Mouse (Mus musculus) common myeloid progenitor, adult 5-6 weeks (primary cell): ENCODE results near the gene Mbd6. TPM values are rescaled to one million over a fixed set of nuclear protein-coding genes. Genes with fewer than 3 reads are reported as not detected.
"Not testable (repeated sequence)": the region's sequence is repeated elsewhere in the genome, so short reads cannot be mapped to it uniquely, and the experiment has no call there.

Experiments used
- ATAC-seq: replicated peaks from 2 replicates; pipeline ENCODE4 v1.8.0; 2016; ENCODE audit warnings: low read depth, mild to moderate bottlenecking, moderate TSS enrichment, inconsistent platforms; ENCODE audit not compliant: poor library complexity, severe bottlenecking
- total RNA-seq: library from RNA; stranded (forward); fragments of 200-1000, 187-1606 nt; gene quantifications from 2 replicates; pipeline ENCODE4 v1.2.3, GENCODE M21; 2017

Mbd6 gene
- total RNA-seq, 1 experiment from 2014 or later: 8.7 TPM

- not testable (repeated sequence) for ATAC-seq
Measured at GRCm38 (mm10) chr10:127314950-127315349, 26.1 kb upstream of the Mbd6 start.

DNA sequence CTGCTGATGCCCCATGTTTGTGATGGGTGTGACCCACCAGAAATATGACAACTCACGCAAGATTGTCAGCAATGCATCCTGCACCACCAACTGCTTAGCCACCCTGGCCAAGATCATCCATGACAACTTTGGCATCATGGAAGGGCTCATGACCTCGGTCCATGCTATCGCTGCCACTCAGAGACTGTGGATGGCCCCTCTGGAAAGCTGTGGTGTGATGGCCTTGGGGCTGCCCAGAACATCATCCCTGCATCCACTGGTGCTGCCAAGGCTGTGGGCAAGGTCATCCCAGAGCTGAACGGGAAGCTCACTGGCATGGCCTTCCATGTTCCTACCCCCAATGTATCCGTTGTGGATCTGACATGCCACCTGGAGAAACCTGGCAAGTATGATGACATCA is 24.7 kb upstream of the Mbd6 start:
- not testable (repeated sequence) for ATAC-seq

- ATAC-seq: 0 out of 2 replicates have a peak, but pooled peaks have one; percentile 5
Measured at GRCm38 (mm10) chr10:127312858-127313257, 24.0 kb upstream of the Mbd6 start.

DNA sequence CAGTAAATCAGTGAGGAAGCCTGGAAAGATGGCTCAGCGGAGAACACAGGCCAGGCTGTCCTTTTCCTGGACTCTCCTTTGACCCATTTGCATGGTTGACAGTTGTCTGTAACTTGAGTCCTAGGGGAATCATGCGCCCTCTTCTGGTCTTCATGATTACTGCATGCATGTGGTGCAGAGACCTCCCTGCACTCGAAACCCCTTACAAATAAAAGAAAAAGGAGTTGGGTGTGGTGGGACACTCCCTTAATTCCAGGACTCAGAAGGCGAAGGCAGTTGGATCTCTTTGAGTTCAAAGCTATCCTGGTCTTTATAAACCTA is 23.5 kb upstream of the Mbd6 start:
- ATAC-seq: peak; percentile 71

DNA sequence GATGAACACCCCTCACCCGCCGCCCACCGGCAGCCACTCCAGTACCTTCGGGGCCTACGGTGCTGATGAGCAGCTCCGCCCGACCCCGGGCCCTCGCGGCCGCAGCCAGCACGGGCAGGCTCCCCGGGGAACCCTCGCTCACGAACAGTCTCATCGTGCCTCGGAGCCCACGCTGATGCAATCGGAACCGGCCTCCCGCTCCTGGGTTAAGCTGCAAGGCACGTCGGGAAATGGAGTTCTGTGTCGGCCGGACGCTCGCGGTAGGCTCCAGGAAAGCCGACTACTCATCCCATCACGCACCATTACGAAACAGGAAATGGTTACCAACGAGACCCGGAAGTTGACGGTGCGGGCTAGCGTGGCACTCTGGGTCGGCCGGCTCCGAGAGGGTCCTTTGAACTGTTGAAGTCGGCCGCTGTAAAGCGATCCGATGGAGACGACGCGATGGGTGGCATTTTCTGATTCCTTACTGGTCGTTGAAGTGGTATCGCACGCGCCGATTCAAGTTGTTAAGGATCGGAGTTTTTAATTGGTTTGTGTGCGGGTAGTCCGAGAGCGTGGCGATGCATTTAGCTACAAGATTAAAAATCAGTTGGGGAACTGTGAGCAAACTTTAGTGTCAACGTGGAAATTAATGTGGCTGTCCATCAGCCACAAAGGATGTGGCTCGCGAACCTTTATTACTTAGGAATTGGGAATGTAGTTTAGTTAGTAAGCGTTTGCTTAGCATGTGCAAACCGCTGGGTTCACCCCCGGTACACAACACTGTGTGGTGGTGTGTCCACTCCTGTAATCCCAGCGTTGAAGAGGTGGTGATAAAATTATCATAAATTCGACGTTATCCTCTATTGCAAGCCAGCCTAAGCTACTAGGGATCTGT is 22.9 kb upstream of the Mbd6 start, which contains the start of gene Mars:
Gene Mars (minus strand): TSS at position 311 of the 880 bp plus-strand sequence.
- peak; percentile 87 for ATAC-seq

GRCm38 (mm10) chr10:127310523-127311475 is 22.0 kb upstream of the Mbd6 start:
- peak; percentile 55 for ATAC-seq

DNA sequence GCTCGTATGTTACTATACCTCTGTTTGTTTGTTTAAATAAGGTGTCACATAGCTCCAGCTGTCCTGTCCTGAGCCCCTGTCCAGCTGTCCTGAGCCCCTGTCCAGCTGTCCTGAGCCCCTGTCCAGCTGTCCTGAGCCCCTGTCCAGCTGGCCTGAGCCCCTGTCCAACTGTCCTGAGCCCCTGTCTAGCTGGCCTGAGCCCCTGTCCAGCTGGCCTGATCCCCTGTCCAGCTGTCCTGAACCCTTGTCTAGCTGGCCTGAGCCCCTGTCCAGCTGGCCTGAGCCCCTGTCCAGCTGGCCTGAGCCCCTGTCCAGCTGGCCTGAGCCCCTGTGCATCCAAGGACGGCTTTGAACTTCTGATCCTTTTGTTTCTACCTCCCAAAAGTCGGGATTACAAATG is 20.3 kb upstream of the Mbd6 start:
- not testable (repeated sequence) for ATAC-seq

DNA sequence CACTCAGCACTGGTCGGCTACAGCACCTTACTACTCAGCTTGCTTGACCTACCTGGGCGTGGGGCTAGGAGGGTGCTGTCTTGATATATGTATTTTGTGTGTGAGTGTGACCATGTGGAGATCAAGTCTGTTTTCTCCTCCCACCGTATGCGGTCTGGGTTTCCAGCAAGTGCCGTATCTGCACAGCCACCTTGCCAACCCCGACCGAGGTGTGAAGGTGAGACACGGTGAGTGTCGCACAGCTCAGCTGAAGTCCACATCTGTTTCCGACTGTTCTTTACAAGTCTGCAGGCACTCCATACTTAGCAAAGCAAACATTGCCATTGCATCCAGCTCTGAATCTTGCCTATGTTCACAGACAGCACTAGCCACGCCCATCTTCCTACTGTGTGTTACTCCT is 14.3 kb upstream of the Mbd6 start:
- no peak for ATAC-seq

- ATAC-seq: no peak
Measured at GRCm38 (mm10) chr10:127300361-127300760, 11.5 kb upstream of the Mbd6 start.

- ATAC-seq: no peak
Measured at GRCm38 (mm10) chr10:127297015-127297871, 8.4 kb upstream of the Mbd6 start.

- ATAC-seq: no peak
Measured at GRCm38 (mm10) chr10:127295986-127296794, 7.4 kb upstream of the Mbd6 start.

GRCm38 (mm10) chr10:127294895-127295510 is 6.2 kb upstream of the Mbd6 start:
- ATAC-seq: no peak

- no peak for ATAC-seq
Measured at GRCm38 (mm10) chr10:127293590-127294113, 4.8 kb upstream of the Mbd6 start.

DNA sequence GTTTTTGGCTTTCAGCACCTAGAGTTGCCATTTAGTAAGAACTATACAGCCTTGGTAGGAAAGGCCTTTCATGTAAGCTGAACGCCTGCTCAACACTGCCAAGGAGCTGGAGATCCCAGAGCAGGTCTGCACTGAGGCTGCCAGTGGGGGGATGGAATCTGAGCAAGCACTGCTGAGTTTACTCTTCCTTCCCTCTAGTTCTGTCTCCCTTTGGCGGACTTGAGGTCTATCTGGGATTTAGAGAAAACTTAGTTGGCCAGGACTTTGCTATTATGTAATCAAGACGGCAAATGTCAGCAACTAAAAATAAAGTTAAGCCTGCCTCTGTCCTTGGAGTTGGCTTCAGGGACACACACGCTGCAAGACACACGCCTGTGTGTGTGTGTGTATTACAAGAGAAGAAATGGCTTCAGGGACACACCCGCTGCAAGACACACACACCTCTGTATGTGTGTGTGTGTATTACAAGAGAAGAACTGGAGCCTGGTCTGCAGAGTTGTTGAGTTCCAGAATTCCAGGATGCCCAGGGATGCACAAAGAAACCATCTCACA is 4.2 kb upstream of the Mbd6 start:
- no peak for ATAC-seq

DNA sequence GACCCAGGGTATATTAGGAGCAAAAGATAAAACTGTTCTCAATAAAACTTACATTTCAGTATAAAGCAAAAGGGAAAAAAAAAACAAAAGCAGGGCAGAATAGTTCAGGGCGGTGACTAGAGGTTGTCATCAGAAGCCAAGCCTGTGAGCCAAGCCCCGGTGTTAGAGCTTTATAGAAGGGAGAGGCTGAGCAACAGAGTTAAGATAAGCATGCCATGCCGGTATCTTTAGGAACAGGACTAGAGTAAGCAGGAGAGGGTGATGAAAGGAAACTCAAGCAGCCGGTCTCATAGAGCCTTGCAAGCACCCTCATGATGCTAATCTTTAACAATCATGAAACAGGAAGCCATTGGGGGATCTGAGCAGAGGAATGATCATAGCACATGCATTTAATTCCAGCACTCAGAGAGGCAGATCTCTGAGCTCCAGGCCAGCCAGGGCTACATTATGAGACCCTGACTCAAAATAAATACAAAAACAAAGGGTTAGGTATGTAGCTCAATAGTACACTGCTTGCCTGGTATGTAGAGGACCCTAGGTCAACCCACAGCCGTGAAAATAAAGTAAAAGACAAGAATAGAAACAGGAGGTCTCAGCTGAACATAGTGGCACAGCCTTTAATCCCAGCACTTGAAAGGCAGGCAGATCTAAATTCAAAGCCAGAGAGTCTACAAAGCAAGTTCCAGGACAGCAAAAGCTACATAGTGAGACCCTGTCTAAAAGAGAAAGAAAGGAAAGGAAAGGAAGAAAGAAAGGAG is 3.2 kb upstream of the Mbd6 start:
- peak; percentile 10 for ATAC-seq

- ATAC-seq: peak; percentile 3; the same call in 1 of the 2 replicates
Measured at GRCm38 (mm10) chr10:127290930-127291880, 2.4 kb upstream of the Mbd6 start.
